Mouse (Mus musculus): ENCODE measurements around the gene Ttc28. TPM values are rescaled to one million over a fixed set of nuclear protein-coding genes. Genes with fewer than 3 reads are reported as not detected.

Ttc28 gene
- polyA plus RNA-seq, 1 experiment from 2014 or later = 24.7 TPM

DNA sequence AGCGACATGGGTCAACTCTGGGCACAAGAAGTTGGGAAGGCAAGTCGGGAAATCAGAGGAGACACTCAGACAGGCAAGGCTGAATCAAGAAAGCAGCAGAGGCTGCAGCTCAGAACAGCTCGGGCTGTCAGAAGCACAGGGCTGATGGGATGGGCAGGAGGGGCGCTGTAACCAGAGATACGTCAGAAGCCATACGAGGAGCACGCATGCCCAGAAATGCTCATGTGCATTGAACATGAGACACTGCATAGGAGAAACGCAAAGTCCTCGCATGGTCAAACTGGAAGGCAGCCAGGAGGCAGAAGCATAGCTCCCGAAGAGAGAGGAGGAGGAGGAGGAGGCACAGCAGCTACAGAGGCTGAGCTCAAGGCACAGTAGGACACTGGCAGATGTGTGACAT, 412.0 kb downstream of the Ttc28 start:
- 71% methylated on average over 10 of the region's 10 CpGs for WGBS
- ATAC-seq (ENCODE audit: low FRiP score, low read depth) = no peak

DNA sequence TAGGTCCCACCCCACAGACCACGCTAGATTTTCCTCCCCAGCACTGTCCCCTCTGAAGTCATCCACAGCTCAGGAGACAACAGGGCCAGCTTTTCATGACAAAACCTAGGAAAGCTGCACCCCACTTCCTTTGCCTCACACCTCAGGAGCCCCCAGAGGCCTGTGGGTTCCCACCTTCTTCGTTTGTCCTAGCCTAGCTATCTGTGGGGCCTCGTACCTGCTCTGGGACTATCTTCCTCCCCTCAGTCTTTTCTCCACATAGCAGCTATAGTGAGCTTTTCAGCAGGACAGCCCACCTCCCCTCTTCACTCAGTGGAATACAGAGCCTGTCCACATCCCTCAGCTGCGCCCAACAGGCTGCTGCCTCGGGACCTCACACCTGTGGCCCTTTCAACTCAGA, 418.2 kb downstream of the Ttc28 start:
- Histone ChIP-seq H3K9ac (replicated peaks) (no peak overlapping the region), H3K4me3 (no peak overlapping the region), H3K4me1 (no peaks in the 10 kb centered on the region), H3K27ac (replicated peaks) (no peak overlapping the region), H3K36me3 (no peaks in the 10 kb centered on the region), H3K9me3 (no peaks in the 10 kb centered on the region), H3K4me2 (replicated peaks) (no peak overlapping the region), H3K27me3 (no peaks in the 10 kb centered on the region)
- WGBS = 73% methylated on average over 5 of the region's 5 CpGs
- no peak for ATAC-seq (ENCODE audit: low FRiP score, low read depth)

More for the DNA sequence above, 412.0 kb downstream of the Ttc28 start:
- no peak overlapping the region for H3K4me3 ChIP-seq
- H3K27me3 ChIP-seq = no peaks in the 10 kb centered on the region
- peaks cover 6% of the 10 kb centered on the region for H3K36me3 ChIP-seq
- no peaks in the 10 kb centered on the region for H3K9me3 ChIP-seq
- H3K4me2 ChIP-seq (replicated peaks) = no peak overlapping the region
- H3K27ac ChIP-seq (replicated peaks) = no peak overlapping the region
- 0 out of 2 replicates have a peak, but pooled peaks cover 5% of the 10 kb centered on the region for H3K4me1 ChIP-seq
- no peak overlapping the region for H3K9ac ChIP-seq (replicated peaks)

DNA sequence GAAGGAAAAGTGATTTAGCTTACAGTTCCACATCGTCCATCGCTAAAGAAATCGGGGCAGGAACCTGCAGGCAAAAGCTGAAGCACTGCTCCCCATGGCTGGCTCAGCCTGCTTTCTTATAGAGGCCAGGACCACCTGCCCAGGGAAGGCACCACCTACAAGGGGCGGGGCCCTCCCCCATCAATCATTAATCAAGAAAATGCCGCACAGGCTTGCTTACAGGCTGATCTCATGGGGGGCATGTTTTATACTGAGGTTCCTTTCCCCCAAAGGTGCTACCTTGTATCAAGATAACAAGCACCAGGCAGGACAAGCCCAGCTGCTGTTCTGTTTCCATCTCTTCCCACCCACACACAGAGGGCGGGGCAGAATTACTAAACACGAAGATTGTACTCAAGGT, 419.1 kb downstream of the Ttc28 start:
- no peak for ATAC-seq (ENCODE audit: low FRiP score, low read depth)
- no peaks in the 10 kb centered on the region for H3K27me3 ChIP-seq

DNA sequence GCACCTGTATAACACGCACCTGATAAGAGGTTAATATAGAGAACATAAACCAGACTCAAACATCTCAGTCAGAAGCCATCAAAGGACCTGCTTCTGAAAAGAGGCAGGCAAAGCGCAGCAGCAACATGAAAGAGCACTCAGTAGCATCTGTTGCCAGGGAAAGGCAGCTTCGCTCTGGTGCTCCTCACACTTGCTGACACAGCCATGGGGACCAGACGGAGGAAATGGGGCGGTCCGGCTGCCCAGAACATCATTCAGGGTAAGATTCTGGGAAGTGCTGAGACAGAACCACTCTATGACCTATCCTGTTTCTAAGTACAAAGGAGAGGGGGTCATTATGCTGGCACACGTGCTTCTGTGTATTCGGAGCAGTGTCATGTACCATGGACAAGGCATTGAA, 421.2 kb downstream of the Ttc28 start:
- H3K4me2 ChIP-seq (replicated peaks) = no peak overlapping the region
- no peak overlapping the region for H3K9ac ChIP-seq (replicated peaks)
- H3K9me3 ChIP-seq = peaks cover 5% of the 10 kb centered on the region; the same call in 1 of the 2 replicates
- no peaks in the 10 kb centered on the region for H3K4me1 ChIP-seq
- no peak overlapping the region for H3K4me3 ChIP-seq
- no peak for ATAC-seq (ENCODE audit: low FRiP score, low read depth)
- 80% methylated on average over 8 of the region's 8 CpGs for WGBS
- H3K27ac ChIP-seq (replicated peaks) = no peak overlapping the region
- no peaks in the 10 kb centered on the region for H3K27me3 ChIP-seq
- no peaks in the 10 kb centered on the region for H3K36me3 ChIP-seq

More for the DNA sequence above, 419.1 kb downstream of the Ttc28 start:
- WGBS = 54% methylated on average over 7 of the region's 7 CpGs
- H3K9ac ChIP-seq (replicated peaks) = no peak overlapping the region
- no peaks in the 10 kb centered on the region for H3K36me3 ChIP-seq
- H3K27ac ChIP-seq (replicated peaks) = no peak overlapping the region
- no peak overlapping the region for H3K4me3 ChIP-seq
- H3K4me1 ChIP-seq = no peaks in the 10 kb centered on the region
- H3K4me2 ChIP-seq (replicated peaks) = no peak overlapping the region
- H3K9me3 ChIP-seq = no peaks in the 10 kb centered on the region

DNA sequence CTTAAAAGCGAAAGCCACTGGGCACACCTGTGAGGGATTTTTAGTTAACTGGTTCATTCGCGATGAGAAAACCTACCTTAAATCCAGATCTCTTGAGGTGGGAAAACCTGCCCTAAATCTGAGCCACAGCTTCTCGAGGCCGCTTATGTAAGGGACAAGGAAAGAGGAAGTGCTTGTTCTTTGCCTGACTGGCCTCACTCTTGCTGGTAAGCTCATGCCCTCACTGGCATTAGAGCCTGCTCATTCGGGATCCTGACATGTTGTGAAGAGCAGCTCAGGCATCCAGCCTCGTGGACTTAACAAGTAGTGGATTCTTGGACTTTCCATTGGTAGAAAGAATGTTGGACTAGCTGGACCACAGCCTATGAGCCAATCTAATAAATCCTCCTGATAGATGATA, 422.1 kb downstream of the Ttc28 start:
- no peak for ATAC-seq (ENCODE audit: low FRiP score, low read depth)
- WGBS = 80% methylated on average over 7 of the region's 7 CpGs
- H3K36me3 ChIP-seq = no peaks in the 10 kb centered on the region
- H3K27me3 ChIP-seq = no peaks in the 10 kb centered on the region
- no peak overlapping the region for H3K4me2 ChIP-seq (replicated peaks)
- H3K4me3 ChIP-seq = no peak overlapping the region
- peaks cover 5% of the 10 kb centered on the region; the same call in 1 of the 2 replicates for H3K9me3 ChIP-seq
- H3K9ac ChIP-seq (replicated peaks) = no peak overlapping the region
- no peaks in the 10 kb centered on the region for H3K4me1 ChIP-seq
- no peak overlapping the region for H3K27ac ChIP-seq (replicated peaks)

DNA sequence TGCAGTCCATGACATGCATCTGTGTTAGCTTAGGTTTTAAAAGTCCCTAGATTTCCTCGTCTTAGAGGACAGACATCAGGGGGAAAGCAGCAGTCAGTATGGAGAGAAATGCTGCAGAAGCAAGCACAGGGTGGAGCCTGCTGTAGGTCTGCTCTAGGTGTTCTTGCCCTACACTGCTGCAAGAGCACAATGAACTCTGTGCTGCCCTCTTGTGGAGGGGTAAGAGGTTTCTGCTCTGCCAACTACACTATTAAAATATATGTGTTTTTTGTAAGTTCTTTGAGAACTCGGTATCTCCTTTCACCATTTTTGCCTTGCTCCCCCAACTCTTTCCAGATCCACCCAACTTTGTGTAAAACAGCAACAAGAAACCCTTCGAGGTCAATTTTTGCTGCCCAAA, 425.1 kb downstream of the Ttc28 start:
- Histone ChIP-seq H3K4me1 (no peaks in the 10 kb centered on the region), H3K9me3 (peaks cover 5% of the 10 kb centered on the region; the same call in 1 of the 2 replicates), H3K9ac (replicated peaks) (no peak overlapping the region), H3K36me3 (no peaks in the 10 kb centered on the region), H3K27me3 (no peaks in the 10 kb centered on the region), H3K27ac (replicated peaks) (no peak overlapping the region), H3K4me2 (replicated peaks) (no peak overlapping the region), H3K4me3 (no peak overlapping the region)
- WGBS = 91% methylated on average over 3 of the region's 3 CpGs
- ATAC-seq (ENCODE audit: low FRiP score, low read depth) = no peak

DNA sequence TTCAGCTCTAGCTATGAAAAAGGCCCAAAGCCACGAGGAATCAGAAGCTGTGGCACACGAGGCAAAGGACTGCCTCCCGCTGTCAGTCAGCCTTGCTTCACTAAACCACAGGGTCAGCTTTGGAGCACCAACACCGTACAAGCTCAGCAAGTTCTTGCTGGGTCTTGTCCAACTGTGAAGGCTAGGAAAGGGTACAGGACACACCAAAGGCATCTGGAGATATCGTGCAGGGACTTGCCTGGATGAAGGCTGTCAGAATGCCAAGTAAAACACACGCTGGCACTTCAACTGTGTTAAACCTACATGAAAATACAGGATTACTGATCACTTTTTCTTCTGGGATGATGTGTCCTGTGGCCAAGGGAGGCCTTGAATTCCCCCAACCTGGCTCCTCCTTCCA, 430.6 kb downstream of the Ttc28 start:
- no peaks in the 10 kb centered on the region for H3K4me1 ChIP-seq
- H3K4me2 ChIP-seq (replicated peaks) = no peak overlapping the region
- H3K36me3 ChIP-seq = no peaks in the 10 kb centered on the region
- no peak overlapping the region for H3K9ac ChIP-seq (replicated peaks)
- 74% methylated on average over 6 of the region's 6 CpGs for WGBS
- no peak overlapping the region for H3K4me3 ChIP-seq
- peaks cover under 1% of the 10 kb centered on the region; the same call in 1 of the 2 replicates for H3K9me3 ChIP-seq
- H3K27ac ChIP-seq (replicated peaks) = no peak overlapping the region
- no peaks in the 10 kb centered on the region for H3K27me3 ChIP-seq
- ATAC-seq (ENCODE audit: low FRiP score, low read depth) = no peak

DNA sequence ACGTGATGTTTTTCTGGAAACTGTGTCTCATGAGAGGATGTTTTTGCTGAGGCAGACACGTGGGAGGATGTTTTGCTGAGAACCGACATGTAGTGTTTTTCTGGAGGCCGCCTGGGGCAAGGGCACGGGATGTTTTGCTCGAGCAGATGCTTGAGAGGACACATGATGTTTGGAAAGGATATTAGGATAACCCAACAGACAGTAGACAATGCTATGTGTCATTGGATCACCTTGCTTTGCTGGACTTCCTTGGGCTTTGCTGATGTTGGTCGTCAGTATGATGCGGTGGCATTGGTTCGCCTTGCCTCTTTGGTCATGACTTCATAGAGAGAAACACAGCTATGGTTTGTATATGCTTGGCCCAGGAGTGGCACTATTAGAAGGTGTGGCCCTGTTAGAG, 434.2 kb downstream of the Ttc28 start:
- no peak overlapping the region for H3K4me3 ChIP-seq
- no peak overlapping the region for H3K27ac ChIP-seq (replicated peaks)
- no peak overlapping the region for H3K4me2 ChIP-seq (replicated peaks)
- no peak for ATAC-seq (ENCODE audit: low FRiP score, low read depth)
- no peaks in the 10 kb centered on the region for H3K4me1 ChIP-seq
- 83% methylated on average over 9 of the region's 9 CpGs for WGBS
- no peaks in the 10 kb centered on the region for H3K36me3 ChIP-seq
- H3K27me3 ChIP-seq = no peaks in the 10 kb centered on the region
- no peak overlapping the region for H3K9ac ChIP-seq (replicated peaks)
- no peaks in the 10 kb centered on the region for H3K9me3 ChIP-seq

DNA sequence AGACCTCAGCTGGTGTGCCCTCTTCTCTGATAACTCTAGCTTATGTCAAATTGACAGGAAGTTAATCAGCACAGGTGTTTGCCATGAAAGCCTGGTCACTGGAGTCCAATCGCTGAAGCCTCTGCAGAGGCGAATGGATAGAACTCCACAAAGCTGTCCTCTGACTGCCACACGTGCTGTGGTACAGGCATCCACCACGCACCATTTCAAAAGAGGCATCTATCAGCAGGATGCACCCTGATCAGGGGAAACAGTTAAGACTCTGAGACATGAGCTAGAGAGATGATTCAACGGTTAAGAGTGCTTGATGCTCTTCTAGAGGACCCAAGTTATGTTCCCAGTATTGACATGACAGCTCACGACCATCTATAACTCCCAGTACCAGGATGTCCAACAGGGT, 435.5 kb downstream of the Ttc28 start:
- Histone ChIP-seq H3K9me3 (no peaks in the 10 kb centered on the region), H3K4me1 (no peaks in the 10 kb centered on the region), H3K4me2 (replicated peaks) (no peak overlapping the region), H3K9ac (replicated peaks) (no peak overlapping the region), H3K27ac (replicated peaks) (no peak overlapping the region), H3K27me3 (no peaks in the 10 kb centered on the region), H3K4me3 (no peak overlapping the region), H3K36me3 (no peaks in the 10 kb centered on the region)
- no peak for ATAC-seq (ENCODE audit: low FRiP score, low read depth)
- WGBS = 88% methylated on average over 6 of the region's 6 CpGs

DNA sequence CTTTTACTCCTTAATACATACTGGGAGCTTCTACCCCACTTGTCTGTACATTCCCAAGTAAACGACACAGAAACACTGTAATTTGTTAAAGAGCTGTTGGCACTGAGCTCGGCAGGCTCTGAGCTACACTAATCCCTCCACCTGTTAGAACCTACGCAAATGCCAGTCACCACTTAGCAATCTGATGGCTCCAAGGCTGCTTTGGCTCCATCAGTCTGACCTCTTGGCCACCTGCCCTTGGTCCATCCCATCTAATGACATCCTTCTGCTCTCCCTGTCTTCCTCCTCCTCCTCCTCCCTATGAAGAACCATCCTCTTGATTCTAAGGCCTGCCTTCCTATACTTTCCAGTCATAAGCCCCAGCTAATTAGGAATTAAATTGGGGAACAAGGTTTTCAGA, 437.9 kb downstream of the Ttc28 start:
- 89% methylated on average over 3 of the region's 3 CpGs for WGBS
- H3K4me3 ChIP-seq = no peak overlapping the region
- H3K27ac ChIP-seq (replicated peaks) = no peak overlapping the region
- no peaks in the 10 kb centered on the region for H3K27me3 ChIP-seq
- ATAC-seq (ENCODE audit: low FRiP score, low read depth) = no peak
- no peaks in the 10 kb centered on the region for H3K9me3 ChIP-seq
- H3K36me3 ChIP-seq = no peaks in the 10 kb centered on the region
- no peaks in the 10 kb centered on the region for H3K4me1 ChIP-seq
- H3K4me2 ChIP-seq (replicated peaks) = no peak overlapping the region
- H3K9ac ChIP-seq (replicated peaks) = no peak overlapping the region

DNA sequence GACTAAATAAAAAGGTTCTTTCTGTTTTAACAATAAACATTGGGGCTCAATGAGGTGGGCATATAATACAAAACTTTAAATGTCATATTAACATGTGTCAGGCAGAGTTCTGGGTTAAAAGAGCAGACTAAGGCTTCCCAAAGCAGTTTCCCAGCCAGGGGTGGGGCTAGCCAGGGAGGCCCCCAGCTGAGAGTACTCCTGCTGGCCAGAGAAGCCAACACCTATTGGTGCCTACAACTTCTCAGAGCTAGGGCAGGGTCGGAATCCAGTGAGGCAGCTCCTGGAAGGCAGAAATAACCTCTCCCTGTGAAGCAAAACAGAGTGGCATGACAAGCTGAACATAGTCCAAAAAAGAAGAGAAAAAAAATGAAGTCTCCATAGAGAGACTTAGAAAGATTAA, 439.3 kb downstream of the Ttc28 start:
- no peak for ATAC-seq (ENCODE audit: low FRiP score, low read depth)
- Histone ChIP-seq H3K4me1 (no peaks in the 10 kb centered on the region), H3K4me2 (replicated peaks) (no peak overlapping the region), H3K4me3 (no peak overlapping the region), H3K36me3 (no peaks in the 10 kb centered on the region), H3K27ac (replicated peaks) (no peak overlapping the region), H3K9ac (replicated peaks) (no peak overlapping the region), H3K9me3 (no peaks in the 10 kb centered on the region), H3K27me3 (no peaks in the 10 kb centered on the region)
- WGBS = 67% methylated on average over 1 of the region's 1 CpGs

DNA sequence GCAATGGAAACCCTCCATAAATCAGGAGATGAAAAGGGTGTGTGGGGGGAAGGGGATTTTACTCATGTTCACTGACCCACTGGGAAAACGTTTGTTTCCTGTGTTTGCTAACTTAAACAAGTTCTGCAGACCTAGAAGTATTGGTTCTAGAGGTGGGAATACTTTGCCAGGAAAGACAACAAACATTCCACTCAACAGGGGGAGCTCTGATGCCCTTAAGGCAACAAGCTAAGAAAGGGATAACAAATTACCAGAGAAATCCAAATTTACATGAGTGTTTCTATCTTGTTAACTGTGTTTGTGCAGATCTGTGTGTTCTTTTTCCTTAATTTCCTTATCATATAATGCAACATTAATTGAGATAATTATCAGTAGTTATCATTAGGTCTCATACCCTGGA, 446.2 kb downstream of the Ttc28 start:
- H3K9me3 ChIP-seq = no peaks in the 10 kb centered on the region
- H3K36me3 ChIP-seq = no peaks in the 10 kb centered on the region
- no peaks in the 10 kb centered on the region for H3K27me3 ChIP-seq
- ATAC-seq (ENCODE audit: low FRiP score, low read depth) = no peak
- no peak overlapping the region for H3K4me2 ChIP-seq (replicated peaks)
- 29% methylated on average over 1 of the region's 1 CpGs for WGBS
- peaks cover 5% of the 10 kb centered on the region for H3K4me1 ChIP-seq
- H3K9ac ChIP-seq (replicated peaks) = no peak overlapping the region
- H3K4me3 ChIP-seq = no peak overlapping the region
- H3K27ac ChIP-seq (replicated peaks) = no peak overlapping the region

DNA sequence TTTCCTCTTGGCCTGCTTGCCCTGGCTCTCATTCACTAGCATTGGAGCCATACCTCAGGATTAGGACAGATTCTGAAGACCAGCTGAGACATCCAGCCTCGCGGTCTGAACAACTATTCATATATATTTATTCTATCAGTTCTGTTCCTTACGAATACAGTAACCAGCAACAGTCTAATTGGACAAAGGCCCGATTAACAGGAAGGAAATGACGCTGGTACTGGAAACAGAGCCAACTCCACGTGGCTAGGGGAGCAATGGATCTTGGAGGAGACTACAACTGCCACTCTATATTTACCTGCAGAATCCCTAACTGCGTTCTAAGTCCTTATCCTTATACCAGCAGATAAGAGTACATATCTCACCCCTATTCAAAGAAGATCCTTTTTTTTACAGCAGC, 447.8 kb downstream of the Ttc28 start:
- H3K4me3 ChIP-seq = no peak overlapping the region
- H3K9ac ChIP-seq (replicated peaks) = no peak overlapping the region
- H3K9me3 ChIP-seq = no peaks in the 10 kb centered on the region
- H3K4me1 ChIP-seq = peaks cover 16% of the 10 kb centered on the region
- no peaks in the 10 kb centered on the region for H3K27me3 ChIP-seq
- H3K4me2 ChIP-seq (replicated peaks) = no peak overlapping the region
- no peaks in the 10 kb centered on the region for H3K36me3 ChIP-seq
- no peak for ATAC-seq (ENCODE audit: low FRiP score, low read depth)
- 89% methylated on average over 7 of the region's 7 CpGs for WGBS
- no peak overlapping the region for H3K27ac ChIP-seq (replicated peaks)
